Mouse (Mus musculus) bone marrow macrophage, adult 2 months (primary cell): ENCODE results near the gene Zfp750. TPM values are rescaled to one million over a fixed set of nuclear protein-coding genes. Genes with fewer than 3 reads are reported as not detected.

Source experiments
- H3K27ac ChIP-seq: 2 replicates; pipeline ENCODE4 v1.5.1; 2012; ENCODE audit warnings: low read depth, low read length; ENCODE audit not compliant: insufficient read depth
- H3K4me1 ChIP-seq: 2 replicates; pipeline ENCODE4 v1.6.1; 2012; ENCODE audit warnings: low read length; ENCODE audit not compliant: control insufficient read depth, insufficient read depth
- H3K4me3 ChIP-seq: 2 replicates; pipeline ENCODE4 v1.5.1; 2012; ENCODE audit warnings: mild to moderate bottlenecking, low read length, moderate library complexity; ENCODE audit not compliant: insufficient read depth
- CTCF ChIP-seq: IDR thresholded peaks from 2 replicates; pipeline ENCODE4 v1.5.1; 2012; ENCODE audit warnings: low read depth, mild to moderate bottlenecking, low read length, moderate library complexity
- POLR2A ChIP-seq: IDR thresholded peaks from 2 replicates; pipeline ENCODE4 v1.6.1; 2012; ENCODE audit warnings: mild to moderate bottlenecking, low read depth, low read length, borderline replicate concordance
- polyA plus RNA-seq: library from polyadenylated mRNA; stranded (reverse); fragments of >200 nt; gene quantifications from 2 replicates; pipeline ENCODE4 v1.2.4, GENCODE M21; 2012; ENCODE audit not compliant: missing spikeins, insufficient read depth, insufficient read length

Zfp750 gene
- polyA plus RNA-seq, result not detected in 2 replicates

DNA sequence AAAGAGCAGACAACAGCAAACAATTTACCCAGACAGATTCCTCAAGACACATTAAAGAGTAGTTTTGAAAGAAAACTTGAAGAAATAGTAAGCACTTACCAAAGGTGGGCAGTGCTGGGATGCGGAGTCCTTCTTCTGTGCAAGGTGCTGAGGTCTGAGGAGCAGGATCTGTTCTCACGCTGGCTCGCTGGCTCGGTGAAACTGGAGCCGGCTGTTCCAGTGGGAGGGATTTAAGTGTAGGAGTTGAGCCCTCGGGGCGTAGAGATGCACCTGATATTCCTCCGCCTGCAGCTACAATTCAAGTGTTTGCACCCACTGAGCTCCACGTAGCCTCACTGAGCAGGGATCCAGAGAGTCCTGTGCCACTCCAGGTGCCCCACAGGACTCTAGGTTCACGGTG lies at the start of gene Zfp750:
TSS of gene Zfp750 (minus strand) at position 203 of the 400 bp plus-strand sequence.
- H3K4me3 ChIP-seq, result no peak within 1 kb of the TSS
- H3K27ac ChIP-seq, result no peak within 1 kb of the TSS
- TF ChIP-seq POLR2A (no peak), CTCF (no peak)
- peaks cover 42% of the 10 kb centered on the region for H3K4me1 ChIP-seq

DNA sequence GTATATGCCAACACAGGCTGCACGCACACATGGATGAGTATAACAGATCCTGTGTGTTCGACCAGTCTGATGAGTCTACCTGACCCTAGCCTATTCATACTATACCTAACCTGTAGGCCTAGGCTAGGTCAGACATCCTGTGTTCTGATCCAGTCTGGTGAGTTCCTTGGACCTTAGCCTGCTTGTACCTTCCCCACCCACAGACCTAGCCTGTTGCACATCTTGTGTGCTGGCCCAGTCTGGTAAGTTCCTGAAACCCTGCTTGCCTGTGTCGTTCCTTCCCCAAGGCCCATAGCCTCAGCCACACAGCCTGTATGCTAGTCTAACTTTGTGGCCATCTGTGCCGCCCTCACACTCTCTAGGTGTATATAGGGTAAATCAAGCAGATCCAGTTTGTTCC lies 45.1 kb upstream of the Zfp750 start:
- H3K27ac ChIP-seq, result no peak overlapping the region
- TF ChIP-seq POLR2A (no peak), CTCF (no peak)
- peaks cover 9% of the 10 kb centered on the region for H3K4me1 ChIP-seq
- no peak overlapping the region for H3K4me3 ChIP-seq

GRCm38 (mm10) chr11:121563312-121563711 lies 44.2 kb upstream of the Zfp750 start:
- peaks cover 9% of the 10 kb centered on the region for H3K4me1 ChIP-seq
- no peak overlapping the region for H3K4me3 ChIP-seq
- H3K27ac ChIP-seq, result no peak overlapping the region
- no peak for TF ChIP-seq CTCF
- TF ChIP-seq POLR2A, result no peak

GRCm38 (mm10) chr11:121560294-121560663 lies 41.1 kb upstream of the Zfp750 start:
- Histone ChIP-seq H3K27ac (no peak overlapping the region), H3K4me1 (peaks cover 9% of the 10 kb centered on the region), H3K4me3 (no peak overlapping the region)
- TF ChIP-seq CTCF (no peak), POLR2A (no peak)

DNA sequence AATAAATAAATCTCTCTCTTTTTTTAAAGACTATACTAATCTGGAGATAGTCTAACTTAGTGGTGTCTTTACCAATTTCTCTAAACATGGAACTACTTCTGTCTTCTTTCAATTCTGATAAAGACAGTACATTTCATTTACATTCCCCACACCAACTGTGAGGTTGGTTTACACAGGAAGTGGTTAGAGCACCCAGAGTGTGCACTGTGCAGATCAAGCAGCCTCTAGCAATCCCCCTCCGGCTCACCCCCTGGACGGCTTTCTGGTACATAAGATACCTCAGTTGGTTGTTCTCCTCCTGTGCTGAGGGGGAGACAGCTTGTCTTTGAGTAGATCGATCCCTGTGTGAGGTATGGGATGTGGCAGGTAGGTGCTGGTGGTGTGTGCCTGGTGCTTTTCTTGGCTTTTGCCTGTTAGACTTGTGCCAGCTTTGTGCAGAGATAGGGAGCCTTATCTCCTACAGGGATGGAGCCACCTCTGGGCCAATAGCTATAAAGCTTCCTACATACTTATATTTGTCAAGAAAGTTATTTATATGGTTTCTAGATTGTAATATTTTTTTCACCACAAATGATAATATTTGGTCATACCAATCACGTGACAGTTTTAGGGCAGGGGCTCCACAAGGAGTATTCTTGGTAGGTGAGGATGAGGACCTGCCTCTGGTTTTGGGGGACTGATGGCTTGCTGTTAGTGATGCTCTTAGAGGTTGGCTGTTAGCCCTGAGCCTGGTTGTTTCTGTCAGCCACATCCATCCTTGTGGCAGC lies 40.6 kb upstream of the Zfp750 start:
- peaks cover 9% of the 10 kb centered on the region for H3K4me1 ChIP-seq
- TF ChIP-seq CTCF (no peak), POLR2A (no peak)
- no peak overlapping the region for H3K4me3 ChIP-seq
- H3K27ac ChIP-seq, result no peak overlapping the region

DNA sequence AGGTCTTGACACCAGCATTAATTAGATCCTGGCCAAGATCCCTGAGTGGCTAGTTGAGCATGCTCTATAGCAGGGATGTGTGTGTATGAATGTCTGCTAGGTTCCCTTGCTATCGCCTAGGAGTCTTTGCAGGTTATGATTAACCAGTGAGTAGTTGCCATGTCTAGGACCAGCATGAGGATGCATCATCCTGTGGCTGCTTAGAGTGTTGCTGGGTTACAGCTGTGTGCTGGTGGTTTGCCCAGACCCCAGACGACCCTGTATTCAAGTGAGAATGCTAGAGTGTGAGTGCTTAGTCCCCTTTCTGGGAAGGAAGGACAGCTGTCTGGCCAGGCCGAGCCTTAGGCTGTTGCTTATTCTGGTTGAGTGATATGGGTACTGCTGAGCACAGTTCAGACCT lies 39.4 kb upstream of the Zfp750 start:
- Histone ChIP-seq H3K27ac (no peak overlapping the region), H3K4me1 (peaks cover 9% of the 10 kb centered on the region), H3K4me3 (no peak overlapping the region)
- TF ChIP-seq POLR2A (no peak), CTCF (no peak)

DNA sequence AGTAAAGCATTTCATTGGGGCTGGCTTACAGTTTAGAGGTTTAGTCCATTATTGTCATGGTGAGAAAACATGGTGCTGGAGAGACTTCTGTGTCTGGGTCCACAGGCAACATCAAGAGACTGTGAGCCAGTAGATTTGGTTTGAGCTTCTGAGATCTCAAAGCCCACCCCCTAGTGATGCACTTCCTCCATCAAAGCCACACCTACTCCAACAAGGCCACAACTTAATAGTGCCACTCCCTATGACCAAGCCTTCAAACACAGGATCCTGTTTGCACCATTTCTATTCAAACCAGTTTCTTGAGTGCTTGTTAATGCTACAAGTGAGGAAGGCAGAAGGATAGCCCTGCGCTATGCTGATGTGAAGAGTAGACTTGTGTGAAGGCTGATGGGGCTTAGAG lies 38.8 kb upstream of the Zfp750 start:
- Histone ChIP-seq H3K27ac (no peak overlapping the region), H3K4me1 (peaks cover 13% of the 10 kb centered on the region), H3K4me3 (no peak overlapping the region)
- TF ChIP-seq POLR2A (no peak), CTCF (no peak)

DNA sequence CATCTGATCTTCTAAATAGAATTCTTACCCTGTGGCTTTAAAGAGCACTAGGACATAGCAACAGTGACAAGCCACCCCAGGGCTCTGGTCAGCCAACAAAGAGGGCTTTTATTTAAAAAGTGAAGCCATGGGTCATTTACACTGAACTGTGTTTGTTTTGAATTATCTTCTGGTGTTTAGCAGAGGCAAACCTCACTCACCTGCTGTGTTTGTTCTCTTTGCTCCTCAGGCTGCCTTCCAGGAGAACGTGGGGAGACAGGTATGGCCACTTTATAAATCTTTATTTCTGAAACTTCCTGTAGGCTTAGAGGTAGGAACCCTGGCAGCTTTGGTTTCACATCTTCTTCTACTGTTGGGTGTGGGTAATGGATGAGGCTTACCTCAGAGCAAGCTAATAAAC lies 37.6 kb upstream of the Zfp750 start:
- H3K4me1 ChIP-seq, result peaks cover 14% of the 10 kb centered on the region
- TF ChIP-seq CTCF, result no peak
- no peak for TF ChIP-seq POLR2A
- no peak overlapping the region for H3K4me3 ChIP-seq
- H3K27ac ChIP-seq, result no peak overlapping the region

DNA sequence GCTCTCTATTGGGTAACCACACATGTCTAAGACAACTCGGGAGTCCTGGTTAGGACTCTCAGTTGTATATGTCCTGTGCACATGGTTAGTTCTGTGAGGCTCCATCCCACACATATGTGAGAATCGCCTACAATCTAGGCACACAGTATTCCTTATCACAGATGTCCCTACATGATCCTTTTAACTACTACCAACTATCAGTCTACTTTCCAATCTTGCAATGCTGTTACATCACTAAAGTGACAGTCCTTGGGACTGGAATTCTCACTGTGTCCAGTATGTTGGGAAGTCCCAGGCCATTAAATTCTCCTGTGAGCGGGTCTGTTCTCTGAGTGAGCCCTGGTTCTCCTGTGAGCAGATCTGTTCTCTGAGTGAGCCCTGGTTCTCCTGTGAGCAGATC lies 34.3 kb upstream of the Zfp750 start:
- no peak for TF ChIP-seq CTCF
- TF ChIP-seq POLR2A, result no peak
- Histone ChIP-seq H3K4me3 (no peak overlapping the region), H3K4me1 (peaks cover 20% of the 10 kb centered on the region), H3K27ac (no peak overlapping the region)

- TF ChIP-seq CTCF, result no peak
- peaks cover 25% of the 10 kb centered on the region for H3K4me1 ChIP-seq
- no peak overlapping the region for H3K27ac ChIP-seq
- no peak overlapping the region for H3K4me3 ChIP-seq
Observed at GRCm38 (mm10) chr11:121552846-121553457, 33.8 kb upstream of the Zfp750 start.
